Mouse (Mus musculus) T-helper 1 cell (primary cell): Measurements from ENCODE around the gene Ndufb7.

Experiments used
- in situ Hi-C: fragments of 300-600 bp; cut with MboI, MseI; formaldehyde crosslinking; loops from one replicate; pipeline ENCODE4 v1.15.1; 2025; ENCODE audit warnings: high pct_unique_total_duplicates

Ndufb7 gene

DNA sequence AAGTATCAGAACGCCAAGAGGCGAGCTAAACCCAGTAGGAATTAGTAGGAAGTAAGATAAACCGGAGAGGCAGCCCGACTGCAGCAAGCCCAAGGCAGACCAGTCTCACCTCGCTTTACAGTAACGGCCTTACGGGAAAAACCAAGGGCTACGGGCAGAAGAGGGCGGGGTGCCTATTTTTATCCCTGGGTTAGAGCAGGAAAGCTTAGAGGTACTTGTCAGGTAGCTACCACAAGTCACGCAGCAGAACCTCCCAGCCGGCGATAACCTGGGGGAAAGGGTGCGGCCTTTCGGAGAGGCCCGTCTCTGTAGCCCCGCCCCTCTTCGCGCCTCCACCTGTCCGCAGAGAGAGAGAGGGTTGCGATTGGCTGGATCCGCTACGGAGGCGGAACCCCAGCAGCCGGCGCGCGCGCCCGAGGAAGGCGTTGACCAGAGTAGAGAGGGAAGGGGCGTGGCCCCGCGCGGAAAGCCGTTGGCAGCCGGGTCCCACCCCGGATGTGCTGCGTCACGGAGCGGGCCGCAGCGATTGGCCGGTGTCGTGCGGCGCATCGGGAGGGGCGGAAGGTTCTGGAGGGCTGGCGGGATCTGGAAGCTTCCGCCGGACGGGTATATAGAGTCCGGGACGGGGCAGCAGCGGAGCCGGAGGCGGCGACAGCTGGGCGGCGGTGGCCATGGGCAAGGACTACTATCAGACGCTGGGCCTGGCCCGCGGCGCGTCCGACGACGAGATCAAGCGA, 41.4 kb downstream of the Ndufb7 start, which contains the start of the genes Tecr and Dnajb1:
Gene Tecr (minus strand): TSS at position 311 of the 737 bp plus-strand sequence.
Gene Dnajb1 (plus strand): TSS at position 533 of the 737 bp plus-strand sequence.
- in situ Hi-C loops, result no loop called here

DNA sequence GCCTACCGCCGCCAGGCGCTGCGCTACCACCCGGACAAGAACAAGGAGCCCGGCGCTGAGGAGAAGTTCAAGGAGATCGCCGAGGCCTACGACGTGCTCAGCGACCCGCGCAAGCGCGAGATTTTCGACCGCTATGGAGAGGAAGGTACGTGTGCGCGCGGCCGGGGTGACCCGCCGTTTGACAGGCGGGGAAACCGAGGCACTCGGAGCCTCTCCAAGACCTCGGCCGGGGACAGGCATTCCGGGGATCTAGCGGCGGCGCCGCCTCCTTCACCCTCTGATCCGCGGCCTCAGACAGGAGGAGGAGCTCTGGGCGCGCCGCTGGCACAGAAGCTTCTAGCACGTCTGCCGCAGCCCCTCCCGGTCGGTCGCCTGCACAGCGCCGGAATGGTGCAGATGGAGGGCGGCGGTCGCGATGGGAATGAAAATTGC, 41.9 kb downstream of the Ndufb7 start:
- in situ Hi-C loops, result no loop called here

DNA sequence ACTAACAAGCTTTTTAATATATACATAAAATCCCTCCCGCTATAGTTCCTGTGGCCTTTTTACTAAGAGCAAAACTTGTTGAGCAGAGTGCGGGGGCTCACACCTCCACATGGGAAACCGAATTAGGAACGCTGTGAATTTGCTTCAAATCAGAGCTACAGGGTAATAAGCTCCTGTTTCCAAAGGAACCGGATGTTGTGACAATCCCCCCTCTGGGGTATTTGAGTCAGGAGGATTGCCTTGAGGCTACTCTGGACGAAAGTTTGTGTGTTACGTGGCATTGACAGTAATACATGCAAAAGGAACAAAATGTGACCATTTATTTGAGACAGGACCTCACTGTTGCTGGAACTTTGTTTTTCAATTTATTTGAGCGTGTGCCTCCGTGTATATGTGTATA, 42.6 kb downstream of the Ndufb7 start:
- in situ Hi-C loops, result no loop called here

DNA sequence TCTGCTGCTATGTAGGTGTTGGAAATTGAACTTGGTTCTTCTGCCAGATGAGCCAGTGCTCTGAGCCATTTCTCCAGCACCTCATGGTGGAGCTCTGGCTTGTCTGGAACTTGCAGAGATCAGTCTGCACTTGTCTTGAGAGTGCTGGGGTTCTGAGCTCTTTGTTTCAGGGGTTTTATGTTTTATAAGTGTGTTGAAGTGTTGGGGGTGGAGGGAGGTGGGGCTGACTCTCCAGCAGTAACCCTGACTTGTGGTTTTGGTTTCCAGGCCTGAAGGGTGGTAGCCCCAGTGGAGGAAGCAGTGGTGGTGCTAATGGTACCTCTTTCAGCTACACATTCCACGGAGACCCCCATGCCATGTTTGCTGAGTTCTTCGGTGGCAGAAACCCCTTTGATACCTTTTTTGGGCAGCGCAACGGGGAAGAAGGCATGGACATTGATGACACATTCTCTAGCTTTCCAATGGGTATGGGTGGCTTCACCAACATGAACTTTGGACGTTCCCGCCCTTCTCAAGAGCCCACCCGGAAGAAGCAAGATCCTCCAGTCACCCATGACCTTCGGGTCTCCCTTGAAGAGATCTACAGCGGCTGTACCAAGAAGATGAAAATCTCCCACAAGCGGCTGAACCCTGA, 43.2 kb downstream of the Ndufb7 start:
- in situ Hi-C loops, result no loop called here

DNA sequence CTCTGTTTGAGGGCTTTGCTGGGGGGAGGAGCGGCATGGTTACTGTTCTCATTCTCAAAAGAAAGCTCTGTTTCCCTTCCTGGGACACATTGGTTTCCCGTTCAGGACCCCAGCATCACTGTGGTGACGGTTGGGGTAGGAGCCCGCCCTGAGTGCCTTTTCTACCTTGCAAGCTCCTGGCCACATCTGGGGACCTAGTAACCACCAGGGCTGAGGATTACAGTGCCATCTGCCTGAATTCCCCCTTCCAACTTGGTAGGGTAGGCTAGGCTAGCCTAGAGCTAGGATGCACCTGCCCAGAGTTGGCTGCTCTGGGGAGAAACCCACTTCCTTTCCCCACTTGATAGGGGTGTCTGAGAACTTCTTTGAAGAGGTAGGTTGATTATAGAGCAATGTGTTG, 45.5 kb downstream of the Ndufb7 start:
- in situ Hi-C loops, result no loop called here

DNA sequence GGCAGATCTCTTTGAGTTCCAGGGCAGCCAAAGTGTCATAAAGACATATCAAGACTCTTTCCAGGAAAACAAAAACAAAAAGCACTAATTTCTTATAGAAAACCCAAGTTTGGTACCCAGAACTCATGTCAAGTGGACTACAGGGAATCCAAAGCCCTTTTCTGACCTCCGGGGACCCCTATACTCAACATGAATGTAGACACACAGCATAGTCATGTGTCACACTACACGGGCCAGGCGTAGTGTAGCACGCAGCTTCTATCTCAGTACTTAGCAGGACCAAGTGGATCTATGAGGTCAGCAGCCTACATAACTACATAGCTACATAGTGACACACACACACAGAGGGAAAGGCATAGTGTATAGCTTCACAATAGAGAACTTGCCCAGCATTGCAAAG, 47.2 kb downstream of the Ndufb7 start:
- in situ Hi-C loops, result no loop called here

DNA sequence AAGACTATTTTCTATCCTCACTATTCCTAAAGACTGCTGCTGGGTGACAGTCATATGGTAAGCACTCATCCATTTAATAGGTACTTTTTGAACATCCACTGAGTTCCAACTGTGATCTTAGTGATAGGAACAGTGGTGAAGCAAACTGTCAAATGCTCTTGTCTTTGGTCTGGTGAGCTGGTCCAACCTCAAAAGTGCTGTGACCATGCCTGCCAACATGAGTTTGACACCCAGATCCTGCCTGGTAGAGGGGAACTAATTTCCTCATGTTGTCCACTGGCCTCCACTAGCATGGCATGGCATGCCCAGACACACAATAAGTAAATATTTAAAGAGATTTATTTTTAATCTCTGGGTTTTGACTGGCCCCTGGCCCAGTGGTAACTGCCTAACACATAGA, 50.2 kb downstream of the Ndufb7 start:
- in situ Hi-C loops, result no loop called here

DNA sequence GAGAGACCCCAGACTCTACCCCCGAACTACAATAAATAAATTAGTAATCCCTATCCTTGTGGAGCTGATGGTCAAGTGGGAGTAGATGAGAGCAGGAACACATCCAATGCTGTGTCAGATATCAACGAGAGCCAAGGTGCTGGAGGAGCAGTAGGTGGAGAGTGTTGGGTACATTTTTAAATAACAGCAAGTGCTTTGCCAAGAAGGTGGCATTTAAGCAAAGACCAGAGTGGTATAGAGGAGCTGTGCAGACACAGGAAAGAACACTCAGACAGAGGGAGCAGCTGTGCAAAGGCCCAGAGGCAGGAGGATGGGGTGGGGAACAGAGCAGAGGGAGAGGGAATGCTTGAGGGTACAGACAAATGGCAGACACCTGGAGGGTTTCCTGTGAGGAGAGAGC, 50.6 kb downstream of the Ndufb7 start:
- in situ Hi-C loops, result no loop called here

DNA sequence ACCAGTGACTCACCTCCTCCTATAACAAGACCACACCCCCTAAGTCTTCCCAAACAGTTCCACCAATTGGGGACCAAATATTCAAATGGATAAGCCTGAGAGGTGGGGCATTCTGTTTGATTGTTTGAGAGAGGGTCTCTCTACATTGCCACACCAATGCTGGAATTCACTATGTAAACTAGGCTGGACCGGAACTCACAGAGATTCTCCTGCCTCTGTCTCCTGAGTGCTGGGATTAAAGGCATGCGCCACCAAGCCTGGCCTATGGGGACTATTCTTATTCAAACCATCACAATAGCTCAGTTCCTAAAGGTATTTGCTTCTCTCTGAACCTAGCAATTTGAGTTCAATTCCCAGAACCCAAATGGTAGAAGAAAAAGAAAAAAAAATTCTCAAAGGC, 52.1 kb downstream of the Ndufb7 start:
- in situ Hi-C loops, result no loop called here

DNA sequence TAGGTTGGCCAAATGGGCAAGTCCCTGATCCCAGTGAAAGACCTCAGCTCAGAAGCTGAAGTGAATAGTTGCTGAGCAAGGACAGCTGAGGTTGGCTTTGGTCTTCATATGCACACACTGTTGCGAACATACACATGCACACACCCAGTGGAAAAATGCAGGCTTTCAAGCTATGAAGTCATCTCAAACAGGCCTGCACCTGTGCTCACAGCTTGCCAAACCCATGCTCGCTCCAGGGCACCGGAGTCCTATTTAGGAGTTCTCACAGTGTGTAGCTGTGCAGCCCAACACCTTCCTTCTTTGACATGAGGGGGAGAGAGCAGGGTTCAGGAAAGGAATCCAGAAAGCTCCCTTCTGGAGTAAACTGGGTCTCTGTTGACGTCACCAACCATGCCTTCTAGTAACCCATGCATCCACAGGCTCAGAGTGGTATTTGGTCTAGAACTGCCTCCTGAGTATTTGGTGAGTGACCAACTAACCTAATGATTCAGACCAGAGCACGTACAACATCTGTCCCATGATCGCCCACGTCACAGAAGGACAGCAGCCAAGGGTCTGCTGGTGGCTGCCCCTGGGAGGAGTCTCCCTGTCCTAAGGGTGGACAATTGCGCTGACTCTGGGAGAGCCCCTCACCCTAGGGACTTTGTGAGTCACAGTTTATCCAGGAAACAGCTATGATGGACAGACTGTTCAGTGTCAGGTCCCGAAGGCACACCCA, 53.3 kb downstream of the Ndufb7 start:
- in situ Hi-C loops, result loop anchor here (5.0 kb wide), 1 partner anchor 92 kb away; no protein-coding TSS in a partner anchor
